Mouse (Mus musculus) intestine, embryonic 15.5 days (tissue): ENCODE data around the gene Trim12a. TPM values are rescaled to one million over a fixed set of nuclear protein-coding genes. Genes with fewer than 3 reads are reported as not detected.
"Not testable (repeated sequence)": the region's sequence is repeated elsewhere in the genome, so short reads cannot be mapped to it uniquely, and the experiment has no call there.

Source experiments
- ATAC-seq: fragments of 200-750 bp; cut with Nextera tagmentation; 2 replicates; pipeline ENCODE4 v1.8.0; 2017; ENCODE audit warnings: moderate TSS enrichment, moderate library complexity
- H3K27ac ChIP-seq: fragments of 300-500 bp; sonication (generic); 2 replicates; pipeline ENCODE4 v1.5.1; 2015; ENCODE audit warnings: mild to moderate bottlenecking, inconsistent platforms
- H3K27me3 ChIP-seq: fragments of 300-500 bp; sonication (generic); replicated peaks from 2 replicates; pipeline ENCODE4 v1.6.1; 2015; ENCODE audit warnings: inconsistent platforms
- H3K36me3 ChIP-seq: fragments of 300-500 bp; sonication (generic); 2 replicates; pipeline ENCODE4 v1.6.1; 2015; ENCODE audit warnings: inconsistent platforms
- H3K4me1 ChIP-seq: fragments of 300-500 bp; sonication (generic); replicated peaks from 2 replicates; pipeline ENCODE4 v1.6.1; 2015; ENCODE audit warnings: inconsistent platforms
- H3K4me2 ChIP-seq: fragments of 300-500 bp; sonication (generic); replicated peaks from 2 replicates; pipeline ENCODE4 v1.6.1; 2015; ENCODE audit warnings: mild to moderate bottlenecking, inconsistent platforms
- H3K4me3 ChIP-seq: fragments of 300-500 bp; sonication (generic); replicated peaks from 2 replicates; pipeline ENCODE4 v1.5.1; 2015; ENCODE audit warnings: inconsistent platforms
- H3K9ac ChIP-seq: fragments of 300-500 bp; sonication (generic); 2 replicates; pipeline ENCODE4 v1.6.1; 2015; ENCODE audit warnings: inconsistent platforms
- H3K9me3 ChIP-seq: fragments of 300-500 bp; sonication (generic); 2 replicates; pipeline ENCODE4 v1.6.1; 2016; ENCODE audit warnings: inconsistent platforms
- WGBS: fragments of 180-500 bp; shearing (Covaris S2); methylation state at CpG from one replicate; pipeline ENCODE4 v1.1.7; 2015; 5-methylcytosine and 5-hydroxymethylcytosine counted together
- polyA plus RNA-seq: library from polyadenylated mRNA; unstranded; fragments of >200 nt; fragmentation: Nextera tagmentation; extraction: Ambion mirVana; gene quantifications from 2 replicates; pipeline ENCODE4 v1.2.1, GENCODE M21; 2015

Trim12a gene
- polyA plus RNA-seq, 1 experiment from 2014 or later: 5.1 TPM

GRCm38 (mm10) chr7:104287576-104288443 is 27.5 kb downstream of the Trim12a start, which contains the start of gene Trim5:
TSS of gene Trim5 (minus strand) at chr7:104288094.
- not testable (repeated sequence) for H3K9ac ChIP-seq, H3K36me3 ChIP-seq, H3K4me1 ChIP-seq, H3K27ac ChIP-seq, H3K9me3 ChIP-seq, H3K4me3 ChIP-seq, H3K27me3 ChIP-seq
- H3K4me2 ChIP-seq: 0 out of 2 replicates have a peak within 1 kb of the TSS, but pooled peaks have one; percentile 17
- ATAC-seq: peak; percentile 93
- WGBS: 36% methylated on average over 14 of the region's 14 CpGs

GRCm38 (mm10) chr7:104279361-104279760 is 35.9 kb downstream of the Trim12a start:
- not testable (repeated sequence) for ATAC-seq, H3K27ac ChIP-seq, H3K4me2 ChIP-seq, H3K36me3 ChIP-seq, H3K4me3 ChIP-seq, H3K9ac ChIP-seq, H3K9me3 ChIP-seq, H3K4me1 ChIP-seq, H3K27me3 ChIP-seq
- WGBS: 76% methylated on average over 3 of the region's 3 CpGs

- H3K36me3 ChIP-seq, ATAC-seq, H3K9ac ChIP-seq, H3K9me3 ChIP-seq, H3K27ac ChIP-seq, H3K4me1 ChIP-seq, H3K4me3 ChIP-seq, H3K4me2 ChIP-seq, H3K27me3 ChIP-seq: not testable (repeated sequence)
- WGBS: 83% methylated on average over 5 of the region's 5 CpGs
These were observed 49.9 kb downstream of the Trim12a start for GRCm38 (mm10) chr7:104265335-104265734.

- WGBS: 80% methylated on average over 4 of the region's 4 CpGs
- H3K27me3 ChIP-seq, H3K27ac ChIP-seq, H3K9me3 ChIP-seq, ATAC-seq, H3K36me3 ChIP-seq, H3K4me1 ChIP-seq, H3K4me2 ChIP-seq, H3K4me3 ChIP-seq, H3K9ac ChIP-seq: not testable (repeated sequence)
These were observed 54.9 kb downstream of the Trim12a start for GRCm38 (mm10) chr7:104260380-104260779.

Other genes with a start within 250 kb of the Trim12a start
- not detected in 2 replicates for gene Olfr644, start 243.6 kb downstream of the Trim12a start, polyA plus RNA-seq
- gene Olfr645, start 230.0 kb downstream of the Trim12a start, polyA plus RNA-seq: not detected in 2 replicates
- not detected in 2 replicates for gene Olfr646, start 210.6 kb downstream of the Trim12a start, polyA plus RNA-seq
- not detected in 2 replicates for gene Ubqln5, start 185.6 kb downstream of the Trim12a start, polyA plus RNA-seq
- gene Olfr643, start 178.1 kb downstream of the Trim12a start, polyA plus RNA-seq: not detected in 2 replicates
- not detected in 2 replicates for gene Ubqln3, start 172.2 kb downstream of the Trim12a start, polyA plus RNA-seq
- not detected in 2 replicates for gene Ubqlnl, start 164.9 kb downstream of the Trim12a start, polyA plus RNA-seq
- not detected in 2 replicates for gene Olfm5, start 150.6 kb downstream of the Trim12a start, polyA plus RNA-seq
- gene Olfr648, start 132.1 kb downstream of the Trim12a start, polyA plus RNA-seq: 0.14 and 0.21 TPM in 2 replicates
- not detected in 2 replicates for gene Olfr649, start 119.5 kb downstream of the Trim12a start, polyA plus RNA-seq
- gene Trim6, start 96.7 kb downstream of the Trim12a start, polyA plus RNA-seq: 0.98 and 1.2 TPM in 2 replicates
- gene Trim34a, start 71.0 kb downstream of the Trim12a start, polyA plus RNA-seq: 1.6 and 2.2 TPM in 2 replicates
- gene Trim5, start 27.4 kb downstream of the Trim12a start, polyA plus RNA-seq: 0.29 and 0.58 TPM in 2 replicates
- 0.16 TPM in 1 of 2 replicates, not detected in the other for gene Trim34b, start 14.0 kb upstream of the Trim12a start, polyA plus RNA-seq
- 2.0 and 2.1 TPM in 2 replicates for gene Trim12c, start 37.9 kb upstream of the Trim12a start, polyA plus RNA-seq
- gene Trim30b, start 54.4 kb upstream of the Trim12a start, polyA plus RNA-seq: 0.08 and 0.09 TPM in 2 replicates
- gene Trim30c, start 85.4 kb upstream of the Trim12a start, polyA plus RNA-seq: 0.13 and 0.19 TPM in 2 replicates
- gene Trim30a, start 149.7 kb upstream of the Trim12a start, polyA plus RNA-seq: 1.5 and 1.8 TPM in 2 replicates
- gene Trim30d, start 192.4 kb upstream of the Trim12a start, polyA plus RNA-seq: 0.92 TPM in 2 replicates
- not detected in 2 replicates for gene Olfr651, start 234.7 kb upstream of the Trim12a start, polyA plus RNA-seq
- gene Olfr652, start 245.4 kb upstream of the Trim12a start, polyA plus RNA-seq: not detected in 2 replicates